7 mouse cellular contexts compared by ENCODE assay signal in the genomic region with DNA sequence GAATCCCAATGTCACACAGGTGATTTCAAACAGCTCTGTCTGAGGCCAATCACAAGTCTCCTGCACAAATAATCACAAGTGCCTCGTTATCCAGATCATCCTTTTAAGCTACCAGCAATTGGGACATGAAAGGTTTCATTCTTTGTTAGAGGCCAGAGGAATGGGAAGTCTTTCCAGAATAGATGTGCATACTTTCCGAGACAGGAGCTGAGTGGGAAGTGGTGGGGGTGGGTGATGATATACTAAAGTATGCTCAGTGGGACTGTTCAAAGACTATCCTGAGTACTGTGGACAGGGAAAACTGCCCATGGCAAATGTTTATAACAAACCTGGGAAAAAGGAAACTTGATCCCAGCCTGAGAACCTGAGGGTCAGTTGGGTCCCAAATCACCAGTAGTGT. TPM values are rescaled to one million over a fixed set of nuclear protein-coding genes. Genes with fewer than 3 reads are reported as not detected.
DNase-seq lines count a peak whose midpoint lies in the region; ATAC-seq and TF ChIP-seq lines count a peak whose summit lies in the region.

No protein-coding gene starts in this region.

- TF ChIP-seq CTCF in lung, embryonic 14.5 days (IDR thresholded peaks at IDR 0.05; ENCODE audit: low read depth), result no peak

- peak; percentile 7 for DNase-seq in lung, embryonic 14.5 days
- no peak for DNase-seq in lung, postnatal 4 days
- DNase-seq in limb, embryonic 14.5 days (ENCODE audit: low spot score), result no peak
- no peak for DNase-seq in gastrocnemius, adult 18-20 months (ENCODE audit: low spot score)
- no peak for DNase-seq in layer of hippocampus, postnatal 25 days (ENCODE audit: extremely low spot score in 1 of 2, low spot score in 1 of 2)

- no peaks in the 10 kb centered on the region for H3K36me3 ChIP-seq in lung, embryonic 14.5 days (ENCODE audit: insufficient read depth)
- H3K36me3 ChIP-seq in forebrain, embryonic 13.5 days (ENCODE audit: poor library complexity, severe bottlenecking), result no peaks in the 10 kb centered on the region
- no peaks in the 10 kb centered on the region for H3K36me3 ChIP-seq in limb, embryonic 14.5 days (ENCODE audit: control insufficient read depth, insufficient read depth, low read length)
- no peaks in the 10 kb centered on the region for H3K36me3 ChIP-seq in stomach, embryonic 15.5 days

- H3K27ac ChIP-seq in lung, embryonic 14.5 days (ENCODE audit: low read depth), result no peak overlapping the region
- no peak overlapping the region for H3K27ac ChIP-seq in forebrain, embryonic 13.5 days
- H3K27ac ChIP-seq in limb, embryonic 14.5 days (replicated peaks; ENCODE audit: low read depth, low read length), result no peak overlapping the region; the same call in 1 of the 2 replicates
- no peak overlapping the region for H3K27ac ChIP-seq in stomach, embryonic 15.5 days

- H3K9ac ChIP-seq in lung, embryonic 14.5 days, result peak overlapping the region; percentile 98
- peak overlapping the region; percentile 99 for H3K9ac ChIP-seq in forebrain, embryonic 13.5 days
- H3K9ac ChIP-seq in limb, embryonic 14.5 days (ENCODE audit: low read depth, low read length, severe bottlenecking), result peak overlapping the region; percentile 100
- no peak overlapping the region; the same call in 1 of the 2 replicates for H3K9ac ChIP-seq in stomach, embryonic 15.5 days

- peak overlapping the region; percentile 98 for H3K4me3 ChIP-seq in lung, embryonic 14.5 days (ENCODE audit: low read depth, low read length)
- H3K4me3 ChIP-seq in forebrain, embryonic 13.5 days, result peak overlapping the region; percentile 97
- H3K4me3 ChIP-seq in limb, embryonic 14.5 days (replicated peaks; ENCODE audit: low read length), result peak overlapping the region; percentile 99
- peak overlapping the region; percentile 97; the same call in 1 of the 2 replicates for H3K4me3 ChIP-seq in stomach, embryonic 15.5 days (replicated peaks)

- ATAC-seq in lung, embryonic 14.5 days (ENCODE audit: insufficient read depth), result no peak
- ATAC-seq in forebrain, embryonic 13.5 days, result no peak
- ATAC-seq in limb, embryonic 14.5 days (ENCODE audit: low FRiP score, low read depth), result no peak
- ATAC-seq in stomach, embryonic 15.5 days (ENCODE audit: insufficient read depth, low FRiP score, low read depth), result no peak

- 6% methylated on average over 2 of the region's 2 CpGs for WGBS in lung, embryonic 14.5 days
- under 1% methylated on average over 2 of the region's 2 CpGs for WGBS in forebrain, embryonic 13.5 days
- WGBS in limb, embryonic 14.5 days, result 5% methylated on average over 2 of the region's 2 CpGs
- 13% methylated on average over 2 of the region's 2 CpGs for WGBS in stomach, embryonic 15.5 days

- peaks cover 12% of the 10 kb centered on the region for H3K4me1 ChIP-seq in lung, embryonic 14.5 days (ENCODE audit: insufficient read depth)
- peaks cover 39% of the 10 kb centered on the region for H3K4me1 ChIP-seq in forebrain, embryonic 13.5 days
- peaks cover 23% of the 10 kb centered on the region for H3K4me1 ChIP-seq in limb, embryonic 14.5 days (ENCODE audit: control insufficient read depth, insufficient read depth, low read length)
- H3K4me1 ChIP-seq in stomach, embryonic 15.5 days, result peaks cover 10% of the 10 kb centered on the region; the same call in 1 of the 2 replicates

- H3K9me3 ChIP-seq in lung, embryonic 14.5 days (ENCODE audit: low read depth, low read length), result no peaks in the 10 kb centered on the region
- no peaks in the 10 kb centered on the region for H3K9me3 ChIP-seq in forebrain, embryonic 13.5 days (replicated peaks)
- no peaks in the 10 kb centered on the region for H3K9me3 ChIP-seq in limb, embryonic 14.5 days (ENCODE audit: control insufficient read depth, low read length)
- no peaks in the 10 kb centered on the region for H3K9me3 ChIP-seq in stomach, embryonic 15.5 days

- TF ChIP-seq POLR2A in limb, embryonic 14.5 days (IDR thresholded peaks at IDR 0.05; ENCODE audit: borderline replicate concordance, extremely low read depth, insufficient read depth, insufficient read length), result no peak

- no peaks in the 10 kb centered on the region for H3K27me3 ChIP-seq in lung, embryonic 14.5 days (ENCODE audit: insufficient read depth, low read length)
- H3K27me3 ChIP-seq in forebrain, embryonic 13.5 days, result no peaks in the 10 kb centered on the region
- H3K27me3 ChIP-seq in limb, embryonic 14.5 days (ENCODE audit: control insufficient read depth, insufficient read depth, low read length), result no peaks in the 10 kb centered on the region
- H3K27me3 ChIP-seq in stomach, embryonic 15.5 days (replicated peaks), result no peaks in the 10 kb centered on the region

- peak overlapping the region; percentile 77 for H3K4me2 ChIP-seq in lung, embryonic 14.5 days
- H3K4me2 ChIP-seq in forebrain, embryonic 13.5 days, result peak overlapping the region; percentile 70
- H3K4me2 ChIP-seq in limb, embryonic 14.5 days (replicated peaks; ENCODE audit: low read depth, low read length, severe bottlenecking), result peak overlapping the region; percentile 68
- peak overlapping the region; percentile 58 for H3K4me2 ChIP-seq in stomach, embryonic 15.5 days

RNA-seq across cellular contexts. Expression of gene Tspan3, which starts 5.8 kb away (rescaled TPM):
- 483 and 491 TPM in 2 replicates for polyA plus RNA-seq in lung, embryonic 14.5 days (2014; fragmentation: Nextera tagmentation; extraction: Ambion mirVana)
- 500 and 563 TPM in 2 replicates for polyA plus RNA-seq in forebrain, embryonic 13.5 days (2015; fragmentation: Nextera tagmentation; extraction: Ambion mirVana)
- 359 and 443 TPM in 2 replicates for polyA plus RNA-seq in limb, embryonic 14.5 days (2012; rRNA removed)
- polyA plus RNA-seq in limb, embryonic 14.5 days (2014; fragmentation: Nextera tagmentation; extraction: Ambion mirVana), result 516 and 544 TPM in 2 replicates
- 409 and 422 TPM in 2 replicates for polyA plus RNA-seq in stomach, embryonic 15.5 days (2015; fragmentation: Nextera tagmentation; extraction: Ambion mirVana)
- total RNA-seq in gastrocnemius, adult 18-20 months (2021), result 100 to 1,000 TPM; 112 to 113 TPM
- total RNA-seq in layer of hippocampus, postnatal 25 days (2021), result 100 to 1,000 TPM; 350 to 378 TPM
